Mouse (Mus musculus) hindbrain, embryonic 14.5 days (tissue): ENCODE measurements around the gene Gpr26. TPM values are rescaled to one million over a fixed set of nuclear protein-coding genes. Genes with fewer than 3 reads are reported as not detected.

ENCODE experiments used
- ATAC-seq: fragments of 200-750 bp; cut with Nextera tagmentation; 2 replicates; pipeline ENCODE4 v1.8.0; 2017; ENCODE audit warnings: moderate number of reproducible peaks, mild to moderate bottlenecking, moderate TSS enrichment, moderate library complexity; ENCODE audit not compliant: low FRiP score
- DNase-seq: peaks from one replicate; pipeline ENCODE4 v3.0.0-alpha.2; 2015; ENCODE audit warnings: low spot score
- H3K27ac ChIP-seq: fragments of 300-500 bp; sonication (generic); 2 replicates; pipeline ENCODE4 v1.5.1; 2014; ENCODE audit warnings: mild to moderate bottlenecking, moderate library complexity
- H3K27me3 ChIP-seq: fragments of 300-500 bp; sonication (generic); 2 replicates; pipeline ENCODE4 v1.6.1; 2014; ENCODE audit warnings: mild to moderate bottlenecking, low read length, mixed read lengths; ENCODE audit not compliant: control insufficient read depth, insufficient read depth
- H3K36me3 ChIP-seq: fragments of 300-500 bp; sonication (generic); replicated peaks from 2 replicates; pipeline ENCODE4 v1.6.1; 2014; ENCODE audit not compliant: control insufficient read depth, insufficient read depth
- H3K4me1 ChIP-seq: fragments of 300-500 bp; sonication (generic); replicated peaks from 2 replicates; pipeline ENCODE4 v1.6.1; 2014; ENCODE audit warnings: antibody characterized with exemption, low read length, mixed read lengths; ENCODE audit not compliant: control insufficient read depth, insufficient read depth
- H3K4me2 ChIP-seq: fragments of 300-500 bp; sonication (generic); replicated peaks from 2 replicates; pipeline ENCODE4 v1.6.1; 2014; ENCODE audit warnings: mild to moderate bottlenecking, moderate library complexity
- H3K4me3 ChIP-seq: fragments of 300-500 bp; sonication (generic); replicated peaks from 2 replicates; pipeline ENCODE4 v1.5.1; 2014; ENCODE audit warnings: mild to moderate bottlenecking, low read length
- H3K9ac ChIP-seq: fragments of 300-500 bp; sonication (generic); 2 replicates; pipeline ENCODE4 v1.6.1; 2014
- H3K9me3 ChIP-seq: fragments of 300-500 bp; sonication (generic); 2 replicates; pipeline ENCODE4 v1.6.1; 2016; ENCODE audit warnings: low read length; ENCODE audit not compliant: control insufficient read depth
- WGBS: fragments of 180-500 bp; shearing (Covaris S2); extraction: QIAGEN DNeasy Blood & Tissue Kit; methylation state at CpG from one replicate; pipeline ENCODE4 v1.1.7; 2014; 5-methylcytosine and 5-hydroxymethylcytosine counted together
- polyA plus RNA-seq: library from polyadenylated mRNA; unstranded; fragments of >200 nt; fragmentation: Nextera tagmentation; extraction: Ambion mirVana; gene quantifications from 2 replicates; pipeline ENCODE4 v1.2.1, GENCODE M21; 2014

The Gpr26 gene
- polyA plus RNA-seq, 1 experiment from 2014 or later = 2.5 TPM

DNA sequence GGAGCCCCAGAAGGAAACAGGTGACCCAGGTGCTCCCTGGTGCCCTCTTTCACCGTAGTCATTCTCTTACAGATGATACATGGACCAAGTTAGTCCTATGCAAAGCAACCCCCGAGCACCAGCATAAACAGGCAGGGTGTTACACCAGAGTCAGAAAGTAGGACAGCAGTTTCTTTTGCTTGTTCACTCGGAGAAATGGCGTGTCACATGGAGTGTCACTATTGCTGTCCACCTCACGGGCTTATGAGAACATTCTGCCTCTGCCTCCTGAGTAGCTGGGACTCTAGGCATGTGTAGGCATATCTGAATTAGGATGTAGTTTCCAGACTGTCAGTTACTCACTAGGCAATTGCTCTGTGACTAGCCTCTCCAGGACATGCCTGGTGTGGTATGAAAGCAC, 47.7 kb downstream of the Gpr26 start:
- Histone ChIP-seq H3K9me3 (0 out of 2 replicates have a peak, but pooled peaks cover 3% of the 10 kb centered on the region), H3K9ac (no peak overlapping the region), H3K27me3 (no peaks in the 10 kb centered on the region), H3K4me3 (no peak overlapping the region), H3K36me3 (no peaks in the 10 kb centered on the region), H3K27ac (no peak overlapping the region), H3K4me2 (no peak overlapping the region), H3K4me1 (peaks cover 13% of the 10 kb centered on the region)
- no peak for ATAC-seq
- DNase-seq = no peak
- WGBS = 72% methylated on average over 5 of the region's 5 CpGs

GRCm38 (mm10) chr7:132015193-132015592, 48.9 kb downstream of the Gpr26 start:
- no peaks in the 10 kb centered on the region for H3K36me3 ChIP-seq
- H3K4me3 ChIP-seq = no peak overlapping the region
- 16% methylated on average over 3 of the region's 3 CpGs for WGBS
- H3K27ac ChIP-seq = no peak overlapping the region
- H3K9ac ChIP-seq = no peak overlapping the region
- no peak overlapping the region for H3K4me2 ChIP-seq
- DNase-seq (no peak), ATAC-seq (no peak)
- peaks cover 13% of the 10 kb centered on the region for H3K4me1 ChIP-seq
- 0 out of 2 replicates have a peak, but pooled peaks cover 3% of the 10 kb centered on the region for H3K9me3 ChIP-seq
- H3K27me3 ChIP-seq = no peaks in the 10 kb centered on the region

- WGBS = 68% methylated on average over 3 of the region's 3 CpGs
Measured at GRCm38 (mm10) chr7:132015933-132016332, 49.7 kb downstream of the Gpr26 start.

DNA sequence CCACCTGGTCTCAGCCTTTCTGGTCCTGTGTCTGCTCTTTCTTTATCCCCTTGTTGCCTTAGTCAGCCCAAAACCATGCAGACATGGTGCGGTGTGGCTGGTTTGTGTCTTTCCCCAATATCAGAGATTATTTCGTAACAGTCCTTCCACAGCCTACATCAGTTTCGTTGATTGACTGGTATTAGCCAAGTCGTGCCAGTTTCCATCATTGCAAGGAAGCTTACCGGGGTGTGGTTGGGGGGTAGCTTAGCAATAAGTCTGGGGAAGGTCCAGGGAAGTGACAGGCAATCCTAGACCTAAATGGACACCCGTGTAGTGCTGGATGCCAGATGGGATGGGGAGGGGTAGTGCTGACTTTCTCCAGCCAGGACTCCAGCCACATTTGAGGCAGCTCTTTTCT, 59.3 kb downstream of the Gpr26 start:
- Histone ChIP-seq H3K4me1 (no peaks in the 10 kb centered on the region), H3K4me3 (no peak overlapping the region), H3K27me3 (no peaks in the 10 kb centered on the region), H3K4me2 (no peak overlapping the region), H3K36me3 (no peaks in the 10 kb centered on the region), H3K27ac (no peak overlapping the region), H3K9ac (no peak overlapping the region), H3K9me3 (no peaks in the 10 kb centered on the region)
- DNase-seq = no peak
- ATAC-seq = no peak
- 62% methylated on average over 6 of the region's 6 CpGs for WGBS

More at GRCm38 (mm10) chr7:132015933-132016332, 49.7 kb downstream of the Gpr26 start:
- Histone ChIP-seq H3K27ac (no peak overlapping the region), H3K4me3 (no peak overlapping the region), H3K9me3 (0 out of 2 replicates have a peak, but pooled peaks cover 3% of the 10 kb centered on the region), H3K36me3 (no peaks in the 10 kb centered on the region), H3K27me3 (no peaks in the 10 kb centered on the region), H3K9ac (no peak overlapping the region), H3K4me2 (no peak overlapping the region), H3K4me1 (peaks cover 13% of the 10 kb centered on the region)
- no peak for DNase-seq
- ATAC-seq = no peak

DNA sequence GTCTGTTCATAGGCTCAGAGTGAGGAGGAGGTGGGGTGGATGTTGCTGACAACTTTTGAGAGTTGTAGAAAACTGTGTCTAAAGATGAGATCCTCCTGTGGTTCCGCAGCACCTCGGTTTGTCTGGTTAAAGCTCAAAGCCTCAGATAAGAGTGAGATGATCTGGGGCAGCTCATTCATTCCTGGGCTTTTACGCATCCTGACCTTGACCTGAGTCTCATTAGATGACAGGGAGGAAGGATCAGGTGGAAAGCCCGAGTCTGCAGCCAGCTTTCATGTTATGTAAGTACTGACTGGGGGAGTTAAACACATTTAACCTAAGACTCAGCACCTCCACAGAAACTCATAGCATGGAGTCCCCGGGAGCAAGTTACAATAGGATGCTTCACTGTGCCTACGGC, 60.4 kb downstream of the Gpr26 start:
- 82% methylated on average over 6 of the region's 6 CpGs for WGBS

DNA sequence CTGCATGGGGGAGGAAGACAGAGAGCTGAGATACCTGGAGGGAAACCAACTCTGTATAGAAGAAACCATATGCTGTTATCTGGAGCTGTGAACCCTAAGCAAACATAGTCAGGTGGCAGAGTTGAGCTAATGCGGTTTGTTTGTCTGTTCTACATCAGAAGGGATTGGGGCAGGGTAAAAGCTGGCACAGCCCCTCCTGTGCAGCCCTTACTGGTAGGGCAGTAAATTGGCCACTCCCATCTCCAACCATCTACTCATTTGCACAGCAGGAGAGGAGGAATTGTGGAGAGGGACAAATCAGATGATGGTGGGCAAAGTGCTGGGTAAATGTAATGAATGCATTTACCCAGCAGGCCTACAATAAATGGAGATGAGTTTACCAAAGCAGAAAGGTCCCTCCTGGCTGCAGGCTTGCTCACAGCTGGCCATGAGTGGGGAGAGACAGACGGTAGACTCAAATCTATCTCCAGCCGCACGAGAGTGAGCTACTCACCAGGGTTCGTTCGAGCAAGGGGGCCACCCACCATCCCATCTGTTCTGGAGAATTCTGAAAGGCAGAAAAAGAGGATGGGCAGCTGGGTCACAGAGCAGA, 65.8 kb downstream of the Gpr26 start:
- ATAC-seq (no peak), DNase-seq (no peak)
- 45% methylated on average over 6 of the region's 6 CpGs for WGBS
- no peaks in the 10 kb centered on the region for H3K36me3 ChIP-seq
- H3K9me3 ChIP-seq = no peaks in the 10 kb centered on the region
- H3K27ac ChIP-seq = no peak overlapping the region
- no peaks in the 10 kb centered on the region for H3K4me1 ChIP-seq
- H3K4me3 ChIP-seq = no peak overlapping the region
- H3K27me3 ChIP-seq = no peaks in the 10 kb centered on the region
- H3K4me2 ChIP-seq = no peak overlapping the region
- H3K9ac ChIP-seq = no peak overlapping the region

More for the DNA sequence above, 60.4 kb downstream of the Gpr26 start:
- DNase-seq = no peak
- Histone ChIP-seq H3K9me3 (no peaks in the 10 kb centered on the region), H3K4me3 (no peak overlapping the region), H3K4me2 (no peak overlapping the region), H3K27ac (no peak overlapping the region), H3K4me1 (no peaks in the 10 kb centered on the region), H3K36me3 (no peaks in the 10 kb centered on the region), H3K9ac (no peak overlapping the region), H3K27me3 (no peaks in the 10 kb centered on the region)
- no peak for ATAC-seq

Other genes with a start within 250 kb of the Gpr26 start
- 1.6 and 2.1 TPM in 2 replicates for gene Cpxm2, start 188.3 kb downstream of the Gpr26 start, polyA plus RNA-seq